Mouse (Mus musculus) gastrocnemius, postnatal 4 days (tissue): ENCODE measurements at regions not wholly inside any gene's neighbourhood (a gene's known extent, or its start where the extent isn't known, plus 50 kb on each side); places are given as distances from the start of the nearest gene placed in this dataset.

ENCODE experiments used
- DNase-seq, 2 experiments: peaks; one replicate each; pipeline ENCODE4 v3.0.0; 2021 to 2022; ENCODE audit warnings: low spot score in 2 of 2, mixed read lengths in 2 of 2

DNA sequence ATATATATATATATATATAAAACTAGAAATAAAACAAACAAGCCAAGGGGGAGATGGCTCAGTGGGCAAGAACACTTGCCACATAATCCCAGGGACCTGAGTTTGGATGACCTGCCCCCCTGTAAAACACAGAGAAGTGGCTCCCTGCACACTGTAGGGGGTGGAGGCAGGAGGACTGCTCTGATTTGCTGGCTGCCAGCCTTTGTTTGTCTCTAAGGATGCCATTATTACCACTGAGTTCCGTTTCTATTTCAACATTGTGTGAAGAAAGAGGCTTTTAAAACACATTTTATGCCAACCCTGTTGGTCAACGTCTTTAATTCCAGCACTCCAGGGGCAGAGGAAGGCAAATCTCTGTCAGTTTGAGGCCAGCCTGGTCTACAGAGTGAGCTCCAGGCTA is 82.2 kb upstream of the Errfi1 start:
- DNase-seq = no peak

DNA sequence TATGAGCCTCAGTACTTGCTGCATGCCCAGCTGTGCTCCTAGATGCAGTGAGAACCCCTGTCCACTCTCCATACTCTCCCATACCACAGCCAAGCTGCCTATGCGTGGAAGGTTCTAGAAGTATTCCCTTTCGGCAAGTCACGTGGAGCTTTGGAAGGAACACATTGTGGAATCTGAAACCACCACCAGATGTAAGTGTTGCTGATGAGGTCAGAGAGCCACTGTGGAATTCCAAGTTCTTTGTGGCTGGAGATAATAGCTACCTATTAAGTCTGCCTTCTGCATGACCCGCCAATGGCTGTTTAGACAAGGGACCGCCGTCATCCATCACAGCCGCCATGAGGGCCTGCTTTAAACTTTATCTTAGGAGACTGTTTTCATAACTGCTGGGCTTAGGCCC is 84.7 kb upstream of the Errfi1 start:
- no peak for DNase-seq

DNA sequence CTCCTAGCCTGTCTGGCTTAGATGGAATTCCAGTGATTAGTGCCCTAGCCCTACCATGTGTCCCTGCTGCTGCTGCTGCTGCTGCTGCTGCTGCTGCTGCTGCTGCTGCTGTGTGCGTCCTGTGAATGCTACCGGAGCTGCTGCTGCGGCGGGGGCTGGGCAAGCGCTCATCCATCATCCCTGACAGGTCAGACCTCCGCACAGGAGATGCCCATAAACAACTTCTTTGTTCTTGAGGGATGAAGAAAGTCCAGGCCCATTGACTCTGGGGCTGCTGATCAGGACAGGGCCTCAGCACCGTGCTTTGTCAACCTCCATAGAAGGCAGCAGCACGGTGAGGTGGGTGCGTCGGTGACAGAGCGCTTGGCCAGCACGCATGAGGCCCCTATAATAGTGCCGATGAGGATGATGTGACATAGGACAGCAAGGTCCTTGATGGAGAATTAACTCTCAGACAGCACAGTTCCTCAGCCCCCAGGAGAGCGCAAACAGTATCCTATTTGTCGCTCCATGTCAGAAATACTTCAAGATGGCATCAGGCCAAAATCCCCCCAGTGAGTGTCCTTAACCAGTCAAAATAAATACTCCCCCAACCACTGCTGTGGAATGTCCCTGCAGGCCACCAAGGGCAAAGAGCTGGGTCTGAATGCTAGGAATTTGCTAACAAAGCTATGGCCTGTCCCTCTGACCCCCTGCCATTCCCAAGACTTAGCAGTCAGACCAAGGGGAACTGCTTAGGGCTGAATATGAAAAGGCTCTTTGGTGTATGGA is 95.1 kb upstream of the Errfi1 start:
- DNase-seq = no peak

DNA sequence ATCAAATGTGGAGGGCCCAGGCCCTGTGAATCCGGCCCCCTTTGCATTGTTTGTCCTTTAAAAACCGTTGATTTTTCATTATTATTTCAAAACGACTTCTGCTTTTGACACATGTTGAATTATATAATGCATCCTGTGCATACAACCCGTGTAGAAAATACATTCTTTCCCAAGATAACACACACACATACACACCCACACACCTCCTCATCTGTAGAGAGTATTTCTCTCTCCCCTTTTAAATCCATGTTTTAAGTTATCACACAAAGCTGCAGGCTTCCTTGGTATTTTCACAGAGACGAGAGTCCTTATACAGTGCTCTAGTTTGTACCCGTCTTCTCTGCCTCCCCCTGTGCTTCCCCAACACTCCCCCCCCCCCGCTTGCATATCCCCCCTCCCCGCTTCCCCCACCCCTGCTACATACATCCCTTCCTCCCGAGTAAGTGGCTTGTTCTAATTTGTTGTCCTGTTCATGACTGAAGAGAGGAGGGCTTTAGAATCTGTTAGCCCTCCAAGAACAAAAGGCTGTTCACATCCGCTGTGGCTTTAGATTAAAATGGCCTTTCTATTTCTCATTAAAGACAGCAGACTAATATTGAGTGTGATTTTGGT is 95.8 kb upstream of the Errfi1 start:
- DNase-seq = no peak

DNA sequence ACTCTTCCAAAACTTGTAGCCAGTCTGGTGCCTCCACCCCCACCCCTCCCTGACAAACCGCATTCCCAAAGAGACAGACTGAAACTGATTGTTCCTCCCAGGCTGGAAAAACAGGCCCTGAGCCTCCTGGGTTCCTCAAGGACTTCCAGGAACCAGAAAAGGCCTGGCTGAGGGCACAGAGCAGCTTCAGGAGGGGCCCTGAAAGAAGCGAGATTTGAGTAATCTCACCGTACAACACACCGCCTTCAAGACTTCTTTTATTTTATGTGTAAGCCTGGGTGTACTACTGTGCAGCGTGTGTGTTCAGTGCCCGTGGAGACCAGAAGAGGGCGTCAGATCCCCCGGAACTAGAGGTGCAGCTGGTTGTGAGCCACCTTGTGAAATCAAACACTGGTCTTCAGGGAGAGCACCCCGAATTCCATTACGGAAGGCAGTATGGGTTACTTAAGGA is 96.4 kb upstream of the Errfi1 start:
- DNase-seq = no peak

DNA sequence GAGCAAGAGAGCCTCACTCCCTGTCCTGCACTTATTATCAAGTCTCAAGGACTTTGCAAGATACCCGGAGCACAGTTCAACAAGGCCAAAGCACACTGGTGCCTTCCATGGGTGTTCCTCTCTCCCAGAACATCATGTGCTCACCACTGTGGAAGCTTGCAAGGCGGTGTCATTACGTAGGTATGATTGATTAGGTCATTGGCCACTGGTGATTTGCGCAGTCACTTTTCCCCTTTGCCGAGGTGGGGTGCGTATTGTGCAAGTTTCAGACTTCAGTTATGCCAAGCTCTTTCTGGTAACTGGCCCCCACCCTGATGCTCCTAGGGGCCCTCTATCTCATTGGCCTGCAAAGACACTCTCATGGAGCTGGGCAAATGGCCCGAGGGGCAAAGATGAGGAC is 98.3 kb upstream of the Errfi1 start:
- DNase-seq = no peak

DNA sequence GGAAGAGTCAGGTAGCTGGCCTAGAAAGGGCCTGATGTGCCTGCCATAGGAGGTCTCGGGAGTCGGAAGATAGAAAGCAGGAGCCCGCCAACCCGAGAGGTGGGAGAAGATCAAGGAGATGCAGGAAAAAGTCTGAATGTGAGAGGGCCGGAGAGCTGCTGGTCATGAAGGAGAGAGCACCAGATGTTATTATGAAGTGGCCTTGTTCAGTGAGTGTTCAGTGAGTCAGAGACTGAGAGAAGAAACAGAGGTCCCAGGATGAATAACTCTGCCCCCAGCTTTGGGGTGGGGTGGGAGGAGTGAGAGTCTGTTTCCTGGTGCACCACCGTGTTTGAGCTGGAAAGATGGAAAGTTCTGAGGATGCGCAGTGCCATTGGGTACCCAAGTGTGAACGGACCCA is 100.2 kb upstream of the Slc45a1 start:
- DNase-seq = no peak

DNA sequence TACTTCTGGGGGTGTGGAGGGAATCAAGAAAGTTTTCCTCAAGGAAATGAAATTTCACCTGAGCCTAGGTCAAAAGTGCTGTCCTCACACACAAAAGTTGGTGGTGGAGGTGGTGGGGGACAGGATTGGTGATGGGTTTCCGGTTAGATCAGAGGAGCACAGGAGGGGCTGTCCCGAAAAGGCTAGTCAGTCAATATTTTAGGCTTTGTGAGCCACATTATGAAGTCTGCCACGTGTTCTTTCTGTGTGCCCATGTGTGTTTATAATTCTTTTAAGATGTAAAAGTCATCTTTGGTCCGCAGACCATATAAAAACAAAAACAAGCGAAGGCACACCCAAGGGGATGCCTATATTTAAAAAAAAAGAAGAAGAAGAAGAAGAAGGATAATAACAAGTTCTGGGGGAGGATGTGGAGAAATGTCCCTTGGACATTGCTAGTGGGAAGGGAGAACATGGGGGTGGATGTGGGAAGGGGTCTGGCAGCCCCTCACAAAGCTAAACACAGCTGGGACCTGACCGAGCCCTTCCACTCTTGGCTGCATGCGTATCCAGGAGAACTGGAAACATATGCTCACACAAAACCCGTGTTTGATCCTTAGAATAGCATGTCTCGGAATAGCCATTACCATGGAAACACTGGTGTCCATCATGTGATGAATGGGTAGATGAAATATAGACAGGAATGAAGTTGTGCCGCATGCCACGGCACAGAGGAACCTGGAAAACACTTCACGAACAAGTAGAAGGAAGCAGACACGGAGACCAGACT is 98.7 kb upstream of the Slc45a1 start:
- no peak for DNase-seq

DNA sequence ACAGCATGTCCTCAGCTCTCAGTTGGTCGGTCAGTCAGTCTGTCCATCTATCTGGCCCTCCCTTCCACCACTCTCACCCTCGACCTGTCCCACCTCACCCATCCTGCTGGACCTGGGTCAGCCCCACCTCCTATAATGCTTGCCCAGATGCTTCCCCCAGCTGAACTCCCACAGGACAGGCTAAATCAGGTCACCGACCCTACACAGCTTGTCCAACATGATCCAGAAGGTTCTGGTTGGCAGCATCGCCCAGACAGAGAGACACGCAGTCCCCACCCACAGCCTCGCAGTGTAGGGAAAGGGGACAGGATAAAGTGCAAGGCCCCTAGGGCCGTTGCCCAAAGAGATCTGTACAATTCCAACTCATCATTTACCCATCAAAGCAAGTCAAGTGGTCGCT is 97.1 kb upstream of the Slc45a1 start:
- DNase-seq = no peak

DNA sequence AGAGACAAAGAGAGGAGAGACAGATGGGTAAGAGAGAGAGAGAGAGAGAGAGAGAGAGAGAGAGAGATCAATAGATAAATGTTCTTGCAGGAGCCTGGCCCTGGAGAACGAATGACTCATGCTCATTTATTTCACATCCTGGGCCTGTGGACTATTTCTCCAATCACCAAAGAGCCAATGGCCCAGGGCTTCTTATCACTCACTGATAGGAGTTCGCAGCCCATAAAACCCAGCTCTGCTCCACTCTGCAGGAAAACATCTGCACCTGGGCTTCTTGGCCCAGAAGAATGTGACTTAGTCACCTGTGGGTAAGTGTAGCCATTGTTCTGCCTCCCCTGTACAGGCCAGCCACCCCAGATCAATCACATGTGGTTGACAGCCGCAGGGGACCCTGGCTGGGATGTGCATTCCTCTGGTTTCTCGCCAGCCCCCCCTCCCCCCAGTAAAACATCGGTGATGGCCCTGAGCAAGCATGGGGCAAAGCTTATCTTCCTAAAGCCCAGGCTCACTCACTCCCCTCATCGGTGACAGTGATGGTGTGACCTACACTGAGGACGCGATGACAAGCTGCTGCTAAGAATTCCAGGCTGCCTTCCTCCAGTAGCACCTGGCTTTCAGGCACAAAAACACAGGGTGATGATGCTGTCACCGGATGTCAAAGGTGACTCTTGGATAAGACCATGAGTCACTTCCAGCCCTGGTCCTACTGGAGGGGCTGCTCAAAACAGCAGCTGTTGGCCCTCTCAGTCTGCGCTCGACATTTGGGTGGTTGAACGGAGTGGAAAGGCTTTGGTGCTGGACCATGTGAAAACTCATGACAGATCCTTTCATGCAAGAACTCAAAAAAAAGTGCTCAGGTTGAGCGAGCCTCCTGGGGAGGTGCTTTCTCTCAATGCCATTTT is 96.4 kb upstream of the Slc45a1 start:
- no peak for DNase-seq

DNA sequence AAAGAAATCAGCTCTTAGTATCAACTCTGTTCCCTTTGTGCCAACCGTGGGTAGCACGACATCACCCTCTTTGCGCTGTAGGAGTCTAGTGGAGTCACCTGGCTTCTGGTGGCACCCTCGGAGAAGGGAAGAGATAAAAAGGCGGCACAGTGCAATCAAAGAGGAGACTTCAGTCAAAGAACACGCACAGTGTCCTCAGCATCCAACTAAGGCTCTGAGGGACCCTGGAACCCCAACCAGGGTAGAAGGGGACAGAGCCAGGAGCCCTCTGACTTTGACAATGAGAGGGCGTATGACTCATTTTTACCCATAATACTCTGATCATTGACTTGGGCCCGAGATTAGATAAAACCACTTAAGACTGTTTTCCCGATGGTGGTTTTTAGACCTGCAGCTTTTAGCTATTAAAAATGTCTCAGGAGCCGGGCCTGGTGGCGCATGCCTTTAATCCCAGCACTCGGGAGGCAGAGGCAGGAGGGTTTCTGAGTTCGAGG is 94.5 kb upstream of the Slc45a1 start:
- DNase-seq = no peak

DNA sequence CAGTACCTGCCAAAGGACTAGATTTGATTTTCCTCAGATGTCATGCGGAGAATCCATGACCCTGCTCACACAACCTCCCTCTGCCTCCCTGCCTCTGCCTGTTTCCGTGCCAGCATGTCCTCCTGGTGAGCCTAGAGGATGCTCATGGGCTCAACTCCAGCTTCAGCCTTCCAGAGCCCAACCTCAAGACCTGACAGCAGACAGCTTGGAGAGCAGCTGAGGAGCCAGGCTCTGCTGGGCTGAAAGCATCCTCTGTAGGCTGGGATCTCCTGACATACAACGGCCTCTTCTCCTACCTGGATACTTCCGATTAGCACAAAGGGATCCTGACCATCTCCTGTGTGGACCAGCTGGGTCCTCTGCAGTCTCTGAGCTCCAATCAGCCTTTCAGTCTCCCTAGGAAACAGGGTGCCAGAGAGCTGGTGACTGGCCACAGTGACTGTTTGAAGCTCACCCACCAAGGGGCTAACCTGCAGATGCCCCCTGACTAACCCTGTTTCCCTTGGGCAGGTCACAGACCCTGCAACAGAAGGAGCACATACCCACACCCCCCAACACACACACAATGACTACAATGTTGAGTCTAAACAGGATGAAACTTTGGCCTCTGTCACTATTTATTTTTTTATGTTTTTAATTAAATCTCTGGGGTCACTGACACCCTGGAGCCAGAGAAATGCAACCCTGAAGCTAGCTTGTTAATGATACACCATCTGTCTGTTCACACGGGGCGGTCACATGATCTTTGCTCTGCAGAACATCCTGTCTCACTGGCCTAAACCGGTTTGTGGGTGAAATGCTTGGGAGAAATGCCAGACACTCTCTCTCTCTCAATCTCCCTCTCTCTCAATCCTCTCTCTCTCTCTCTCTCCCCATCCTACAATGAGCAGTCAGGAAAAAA is 93.8 kb upstream of the Slc45a1 start:
- DNase-seq = no peak

DNA sequence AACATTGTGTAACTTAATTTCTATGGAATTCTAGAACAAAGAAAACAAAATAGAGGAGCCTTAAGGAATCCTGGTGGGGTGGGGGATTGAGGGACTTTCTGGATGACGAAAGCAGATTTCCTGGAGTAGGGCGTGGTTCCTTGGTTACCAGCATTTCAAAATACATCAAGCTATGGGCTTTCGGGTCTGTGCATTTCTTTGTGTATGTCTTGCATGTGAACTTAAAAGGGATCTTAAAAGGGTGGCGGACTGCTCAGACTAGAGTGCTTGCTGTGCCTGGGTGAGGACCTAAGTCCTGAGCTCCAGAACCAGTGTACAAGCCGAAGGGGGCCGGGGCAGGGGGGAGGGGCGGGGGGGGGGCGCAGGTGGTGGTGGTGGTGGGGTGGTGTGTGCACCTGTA is 91.5 kb upstream of the Slc45a1 start:
- no peak for DNase-seq

DNA sequence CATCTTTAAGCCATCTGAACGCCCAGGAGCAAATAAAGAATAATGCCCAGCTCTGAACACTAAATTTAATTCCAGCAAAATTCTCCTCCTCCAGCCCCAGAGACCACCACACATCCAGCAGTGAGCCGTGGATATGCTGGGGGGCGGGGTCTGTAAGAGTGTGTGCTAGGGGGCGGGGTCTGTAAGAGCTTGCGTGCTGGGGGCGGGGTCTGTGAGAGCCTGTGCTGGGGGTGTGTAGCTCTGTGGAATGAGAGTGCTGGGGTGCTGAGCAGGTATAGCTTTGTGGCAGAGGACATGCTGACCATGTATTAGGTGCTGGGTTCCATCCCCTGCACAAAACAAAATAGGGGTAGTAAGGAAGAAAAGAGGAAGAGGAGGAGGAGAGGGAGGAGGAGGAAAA is 91.1 kb upstream of the Slc45a1 start:
- DNase-seq = no peak

DNA sequence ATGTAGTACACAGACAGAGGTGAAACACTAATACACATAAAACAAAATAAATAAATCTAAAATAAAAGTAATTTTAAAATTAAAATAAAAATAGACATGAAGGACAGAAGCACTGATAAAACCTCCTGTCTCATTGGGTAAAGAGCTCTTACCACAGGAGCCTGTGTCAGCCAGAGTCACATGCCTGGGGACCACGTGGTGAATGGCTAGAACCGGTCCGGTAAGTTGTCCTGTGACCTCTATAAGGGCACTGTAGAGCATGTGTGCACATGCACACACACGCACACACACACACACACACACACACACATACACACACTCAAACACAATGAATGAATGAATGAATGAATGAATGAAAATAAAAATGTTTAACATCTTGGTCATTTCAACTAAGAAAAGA is 89.8 kb upstream of the Slc45a1 start:
- DNase-seq = no peak

DNA sequence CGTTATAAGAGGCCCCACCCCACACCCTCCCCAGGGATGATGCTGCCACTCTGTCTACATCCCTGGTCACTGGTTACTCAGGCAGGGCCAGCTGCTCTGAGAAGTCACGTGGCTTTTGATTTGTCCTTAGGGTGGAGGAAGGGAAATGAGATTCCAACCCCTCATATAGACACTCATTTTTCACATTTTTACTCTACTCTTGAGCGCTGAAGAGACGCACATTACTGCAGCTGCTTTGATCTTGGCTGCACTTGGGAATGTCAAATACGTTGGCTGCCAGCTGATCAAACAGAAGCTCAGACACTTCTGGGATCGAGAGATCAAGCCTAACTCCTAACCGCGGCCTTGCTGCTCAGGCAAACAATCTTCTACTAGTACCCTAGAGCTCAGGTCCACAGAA is 88.2 kb upstream of the Slc45a1 start:
- no peak for DNase-seq

DNA sequence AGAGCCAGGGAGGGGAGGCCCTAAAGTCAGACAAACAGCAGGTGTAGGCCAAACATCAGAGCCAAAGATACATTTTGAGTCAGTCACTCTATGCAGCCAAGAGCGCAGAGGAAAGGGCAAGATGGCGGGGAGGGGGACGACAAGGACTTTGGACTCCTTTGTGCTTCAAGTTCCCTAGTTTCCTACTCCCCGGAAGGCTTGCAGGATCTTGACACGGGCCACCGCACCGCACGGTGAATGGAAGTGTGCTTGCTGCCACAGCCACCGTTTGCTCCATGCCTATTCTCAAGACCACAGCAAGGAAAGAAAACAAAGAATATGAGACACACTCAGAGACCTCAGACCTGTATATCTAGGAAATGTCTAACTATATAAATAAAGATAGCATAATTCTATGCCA is 86.8 kb upstream of the Slc45a1 start:
- no peak for DNase-seq

DNA sequence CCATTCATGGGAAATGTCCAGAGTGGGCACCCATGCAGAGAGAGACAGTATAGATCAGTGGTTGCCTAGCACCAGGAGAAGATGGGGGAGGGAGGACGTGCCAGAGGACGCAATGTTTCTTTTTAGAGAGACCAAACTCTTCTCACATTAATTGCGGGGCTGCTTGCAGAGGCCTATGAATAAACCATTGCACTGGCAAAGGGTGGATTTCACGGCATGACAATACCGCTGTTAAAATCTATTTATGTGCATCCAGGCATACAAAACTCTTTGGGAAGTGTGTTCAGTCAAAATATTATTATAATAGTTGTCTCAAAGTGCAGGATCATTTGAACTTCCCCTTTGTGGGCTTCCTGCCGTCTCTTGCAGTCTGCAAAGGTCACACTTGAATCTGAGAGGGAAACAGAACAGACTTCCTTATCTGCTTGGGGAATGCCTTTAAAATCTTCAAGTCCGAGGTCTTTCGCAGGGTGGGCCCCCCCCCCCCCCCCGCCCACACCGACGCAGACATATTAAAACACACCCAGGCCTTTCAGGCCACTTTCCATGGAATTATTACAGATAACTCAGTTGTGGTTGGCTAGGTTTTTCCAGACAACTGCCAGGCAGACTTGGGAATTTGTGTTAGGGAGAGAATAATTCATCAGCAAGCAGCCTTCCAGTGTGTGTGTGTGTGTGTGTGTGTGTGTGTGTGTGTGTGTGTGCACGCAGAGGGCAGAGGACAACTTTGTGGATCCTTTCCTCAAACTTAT is 78.3 kb upstream of the Slc45a1 start:
- DNase-seq = peak in 1 of 2 experiments; percentile 41

DNA sequence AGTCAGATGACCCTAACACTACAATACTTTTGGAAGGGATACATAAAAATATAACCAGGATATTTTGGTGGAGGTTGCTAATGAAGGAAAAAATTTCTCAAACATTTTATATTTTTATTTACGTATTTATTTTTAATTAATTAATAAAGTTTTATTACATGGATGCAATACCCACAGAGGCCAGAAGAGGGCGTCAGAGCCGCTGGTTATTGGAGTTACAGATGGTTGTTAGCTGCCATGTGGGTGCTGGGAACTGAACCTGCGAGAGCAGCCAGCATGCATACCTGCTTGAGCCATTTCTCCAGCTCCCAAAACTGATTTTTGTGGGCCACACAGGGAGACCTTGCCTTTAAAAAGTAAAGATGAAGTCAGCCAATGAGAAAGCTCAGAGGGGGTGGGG is 74.6 kb upstream of the Slc45a1 start:
- no peak for DNase-seq

DNA sequence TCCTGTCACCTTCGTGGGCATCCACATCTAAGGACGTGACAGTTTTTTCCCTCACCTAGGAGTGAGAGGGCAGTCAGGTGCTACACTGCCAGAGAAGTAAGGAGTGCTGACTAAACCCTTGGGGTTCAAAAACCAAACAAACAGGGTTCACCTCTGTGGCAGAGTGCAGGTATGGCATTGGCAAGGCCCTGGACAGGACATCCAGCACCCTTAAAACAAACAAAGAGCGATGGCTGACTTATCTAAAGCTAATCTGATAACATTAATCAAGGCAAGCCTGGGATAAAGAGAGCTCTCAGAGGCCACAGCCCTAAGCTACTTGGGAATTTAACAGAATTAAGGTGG is 74.1 kb upstream of the Slc45a1 start:
- no peak for DNase-seq
